Mouse (Mus musculus): ENCODE measurements around the gene Hecw1.

GRCm38 (mm10) chr13:14552628-14553027 is 29.6 kb upstream of the Hecw1 start:
- no peak for TF ChIP-seq CTCF (IDR thresholded peaks at IDR 0.05; ENCODE audit: low read depth, low read length)
- TF ChIP-seq POLR2AphosphoS5 (IDR thresholded peaks at IDR 0.05; ENCODE audit: insufficient replicate concordance, low read depth, low read length), result no peak
- TF ChIP-seq TAL1 (conservative IDR thresholded peaks at IDR 0.05; ENCODE audit: low read depth, low read length), result no peak
- no peak for TF ChIP-seq GATA1 (IDR thresholded peaks at IDR 0.05; ENCODE audit: borderline replicate concordance, low read length)
